Mouse (Mus musculus) layer of hippocampus, adult 2 months (tissue): ENCODE measurements at regions not wholly inside any gene's neighbourhood (a gene's known extent, or its start where the extent isn't known, plus 50 kb on each side); places are given as distances from the start of the nearest gene placed in this dataset.
A peak's percentile ranks its signal among the peaks of the same experiment; 100 is the strongest.

Experiments used
- DNase-seq, 2 experiments: peaks; one replicate each; pipeline ENCODE4 v3.0.0; 2022; ENCODE audit warnings: low spot score in 2 of 2
- H3K27ac ChIP-seq: fragments of 200-600 bp; 2 replicates; pipeline ENCODE4 v1.8.1; 2022
- H3K4me3 ChIP-seq: fragments of 200-600 bp; 2 replicates; pipeline ENCODE4 v1.8.1; 2022; ENCODE audit warnings: mild to moderate bottlenecking
- CTCF ChIP-seq: fragments of 200-600 bp; conservative IDR thresholded peaks from 2 replicates; pipeline ENCODE4 v1.8.1; 2022; ENCODE audit warnings: antibody characterized with exemption, mild to moderate bottlenecking, moderate library complexity

DNA sequence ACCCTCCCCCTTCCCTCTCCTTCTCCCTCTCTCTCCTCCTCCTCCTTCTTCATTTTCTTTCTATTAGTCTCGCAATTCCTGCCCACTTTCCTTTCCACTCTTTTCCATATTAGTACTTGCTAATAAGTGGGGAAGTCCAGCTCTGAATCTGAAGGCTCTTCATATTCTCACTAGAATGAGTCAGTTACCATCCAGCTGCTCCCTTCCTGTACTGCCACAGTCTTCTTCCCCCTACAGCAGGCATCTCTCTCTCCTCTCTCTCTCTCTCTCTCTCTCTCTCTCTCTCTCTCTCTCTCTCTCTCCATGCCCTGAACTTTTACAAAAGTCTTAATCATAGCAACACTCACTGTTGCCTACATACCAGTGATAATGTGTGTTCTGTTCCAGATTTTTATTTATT is 226.6 kb upstream of the Pter start:
- no peak for TF ChIP-seq CTCF
- Histone ChIP-seq H3K4me3 (no peak overlapping the region), H3K27ac (no peak overlapping the region)
- no peak for DNase-seq

DNA sequence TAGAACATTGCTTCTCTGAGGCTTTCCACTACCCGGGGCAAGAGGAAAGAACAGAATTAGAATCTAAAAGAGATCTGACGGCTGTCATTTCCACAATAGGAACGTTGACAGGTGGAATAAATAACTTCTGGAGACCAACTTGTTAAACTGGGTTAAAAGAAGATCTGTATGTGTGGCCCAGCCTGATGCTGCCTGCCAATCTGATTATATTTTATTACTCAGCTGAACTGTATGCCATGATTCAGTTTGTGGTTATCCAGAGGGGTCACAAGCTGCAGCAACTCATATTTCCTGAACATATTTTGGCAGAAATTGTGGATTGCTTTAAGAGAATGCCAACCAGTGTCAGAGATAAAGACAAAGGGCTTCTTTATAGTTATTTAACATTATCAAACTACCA is 224.5 kb upstream of the Pter start:
- no peak for DNase-seq
- no peak overlapping the region for H3K4me3 ChIP-seq
- no peak for TF ChIP-seq CTCF
- H3K27ac ChIP-seq, result no peak overlapping the region

DNA sequence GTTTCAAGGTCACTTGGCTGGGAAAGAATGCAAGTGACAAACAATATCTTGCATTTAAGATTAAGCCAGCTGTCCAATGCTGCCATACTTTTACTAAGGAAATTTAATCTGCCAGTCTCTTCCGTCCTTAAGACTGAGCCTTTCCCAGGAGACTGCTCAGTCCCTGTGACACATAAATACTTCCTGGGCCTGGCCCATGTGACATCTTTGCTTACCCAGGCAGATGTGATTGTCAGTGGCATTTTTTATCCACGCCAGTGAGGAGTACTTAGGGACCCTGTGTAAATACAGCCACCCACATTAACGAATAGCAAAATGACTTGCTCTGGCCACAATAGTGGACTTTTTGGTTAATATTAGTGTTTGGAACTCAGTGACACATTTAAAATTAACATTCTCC is 216.3 kb upstream of the Pter start:
- Histone ChIP-seq H3K27ac (no peak overlapping the region), H3K4me3 (no peak overlapping the region)
- TF ChIP-seq CTCF, result no peak
- DNase-seq, result no peak

DNA sequence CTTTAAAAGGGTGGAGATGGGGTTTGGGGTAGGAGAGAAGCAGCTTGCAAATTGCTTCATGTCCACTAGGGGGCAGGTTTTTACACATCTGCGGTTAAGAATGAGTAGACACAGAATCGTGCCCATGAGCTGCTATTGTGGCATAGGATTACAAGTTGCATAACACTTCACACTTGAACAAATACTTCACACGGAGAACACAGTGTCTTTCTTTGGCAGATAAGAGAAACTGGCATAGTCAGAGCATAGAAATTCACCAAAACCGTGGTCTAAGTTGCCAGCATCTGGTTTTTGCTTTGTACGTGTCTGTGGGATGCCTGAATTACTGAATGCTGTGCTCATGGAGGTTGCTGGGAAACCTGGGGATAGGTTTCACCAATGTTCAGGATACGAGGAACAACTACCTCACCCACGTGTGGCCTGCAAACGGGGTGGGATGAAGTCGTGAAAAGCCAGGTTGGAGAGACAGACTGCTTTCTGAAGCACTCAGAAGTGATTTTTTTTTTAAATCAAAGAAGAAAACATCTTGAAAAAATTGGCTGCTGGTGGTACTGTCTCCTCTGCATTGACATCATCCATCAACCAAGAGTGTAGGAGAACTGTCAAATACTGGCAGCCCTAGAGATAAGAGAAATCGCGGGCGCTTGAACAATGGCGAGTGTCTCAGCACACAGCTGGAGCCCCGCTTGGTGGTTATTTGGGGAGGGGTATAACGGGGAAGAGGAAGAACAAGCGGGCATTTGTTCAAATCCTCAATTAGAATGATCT is 214.5 kb upstream of the Pter start:
- peak; percentile 95 for TF ChIP-seq CTCF
- Histone ChIP-seq H3K4me3 (peak overlapping the region; percentile 33), H3K27ac (peak overlapping the region; percentile 88)
- peak; percentile 68 to 70 for DNase-seq

DNA sequence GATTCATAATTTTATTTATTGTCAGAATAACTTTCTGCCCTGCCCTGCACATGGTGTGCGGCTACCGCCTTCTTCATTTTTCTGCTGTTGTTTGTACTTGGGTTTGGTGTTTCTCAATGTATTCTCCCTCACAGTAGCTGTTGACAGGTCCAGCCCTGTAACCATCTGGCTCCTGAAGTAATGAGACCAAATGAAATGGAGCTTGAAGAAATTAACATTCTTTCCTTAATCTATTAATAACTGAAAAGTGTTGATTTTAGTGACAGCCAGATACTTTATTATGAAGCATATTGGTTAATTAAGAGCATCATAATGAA is 214.0 kb upstream of the Pter start:
- H3K4me3 ChIP-seq, result peak overlapping the region; percentile 33; the same call in 1 of the 2 replicates
- DNase-seq, result no peak
- H3K27ac ChIP-seq, result peak overlapping the region; percentile 88
- TF ChIP-seq CTCF, result no peak

DNA sequence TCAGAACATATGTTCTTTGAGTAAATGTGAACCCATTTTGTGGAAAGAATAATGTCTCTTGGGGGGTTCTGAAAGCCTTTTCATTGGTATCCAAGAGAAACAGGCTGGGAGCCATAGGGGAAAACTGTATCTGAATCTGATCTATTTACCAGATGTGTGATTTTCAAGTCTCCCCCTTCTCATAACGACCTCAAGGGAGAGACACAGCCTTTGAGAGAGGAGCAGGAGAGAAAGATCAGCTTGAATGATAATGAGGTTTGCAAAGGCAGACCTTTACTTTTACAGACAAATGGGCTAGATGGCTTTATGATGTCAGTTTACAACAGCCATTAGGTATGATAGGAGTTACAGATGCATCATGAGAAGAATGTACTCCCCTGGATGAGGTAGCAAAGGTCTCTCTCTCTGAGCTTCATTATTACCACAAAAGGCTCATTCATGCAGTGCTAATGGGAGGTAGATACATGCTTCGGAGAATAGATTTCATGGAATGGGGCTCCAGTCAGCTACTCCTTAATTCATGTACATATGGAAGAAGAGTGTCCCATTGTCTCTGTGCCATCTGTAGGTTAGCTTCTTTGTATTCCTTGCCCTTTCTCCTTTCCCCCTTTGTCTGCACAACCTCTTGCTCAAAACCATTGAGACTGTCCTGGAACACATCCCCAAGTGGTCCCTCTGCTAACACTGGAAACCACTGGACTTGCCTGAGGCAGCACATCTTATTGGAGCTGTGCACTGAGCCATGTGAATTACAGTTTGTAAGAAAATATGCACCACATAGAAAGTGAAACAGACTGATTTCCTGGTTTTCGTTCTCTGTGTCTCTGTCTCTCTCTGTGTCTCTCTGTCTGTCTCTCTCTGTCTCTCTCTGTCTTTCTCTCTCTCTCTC is 207.5 kb upstream of the Pter start:
- Histone ChIP-seq H3K4me3 (no peak overlapping the region), H3K27ac (no peak overlapping the region)
- DNase-seq, result no peak
- TF ChIP-seq CTCF, result no peak

DNA sequence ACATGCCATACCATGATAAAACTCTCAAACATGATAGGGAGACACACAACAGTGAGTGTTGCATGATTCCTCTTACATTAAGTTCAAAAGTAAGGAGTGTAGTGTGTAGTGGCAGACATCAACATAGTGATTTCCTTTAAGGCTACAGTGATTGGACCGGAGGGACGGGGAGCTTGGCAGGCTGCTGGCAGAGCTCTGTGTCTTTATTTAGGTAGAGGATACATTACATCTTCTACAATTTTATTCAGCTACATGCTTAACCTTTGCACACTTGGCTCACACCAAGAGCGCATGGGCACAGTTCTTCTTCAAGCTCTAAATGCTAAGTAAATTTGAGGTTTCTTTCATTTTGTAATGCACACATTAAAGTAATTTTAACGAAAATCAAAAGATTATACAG is 194.6 kb upstream of the Pter start:
- H3K27ac ChIP-seq, result no peak overlapping the region
- TF ChIP-seq CTCF, result no peak
- no peak overlapping the region for H3K4me3 ChIP-seq
- no peak for DNase-seq

DNA sequence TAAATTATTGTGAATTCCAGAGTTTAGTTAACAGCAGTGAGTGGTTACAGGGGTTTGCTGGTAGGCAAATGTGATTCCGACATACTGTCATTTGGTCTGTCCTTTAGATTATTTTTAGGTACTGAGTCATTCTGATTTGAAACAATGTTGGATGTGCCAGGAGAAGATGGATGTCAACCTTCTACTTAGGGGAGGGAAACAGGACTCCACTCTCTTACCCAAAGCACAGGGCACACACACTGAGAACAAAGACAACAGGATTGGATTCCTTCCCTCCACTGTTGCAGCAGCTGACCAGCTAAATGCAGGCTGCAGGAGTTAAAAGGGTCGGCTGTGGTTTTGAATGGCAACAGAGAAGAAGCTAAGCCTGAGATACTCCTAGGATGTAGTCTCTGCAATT is 186.7 kb upstream of the Pter start:
- no peak overlapping the region for H3K27ac ChIP-seq
- DNase-seq, result no peak
- TF ChIP-seq CTCF, result no peak
- no peak overlapping the region for H3K4me3 ChIP-seq

DNA sequence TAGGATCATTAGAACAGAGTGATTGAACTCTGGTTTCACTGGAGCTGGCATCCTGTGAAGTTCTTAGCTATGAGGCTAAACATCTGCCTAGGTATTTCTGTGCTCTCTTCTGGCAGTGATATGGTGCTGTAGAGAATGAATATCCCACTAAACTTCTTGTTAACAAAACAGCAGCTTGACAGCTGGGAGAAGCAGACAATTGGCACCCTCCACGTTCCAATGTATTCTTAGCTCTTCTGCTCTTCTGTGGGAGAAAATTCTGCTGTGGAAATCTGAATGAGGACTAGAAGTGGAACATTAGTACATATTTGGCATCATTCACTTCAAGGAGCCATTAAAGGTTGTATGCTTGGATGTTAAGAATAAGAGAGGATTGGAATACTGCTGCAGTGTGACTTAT is 177.0 kb upstream of the Pter start:
- peak overlapping the region; percentile 53; the same call in 1 of the 2 replicates for H3K27ac ChIP-seq
- DNase-seq, result peak; percentile 54 to 58
- no peak overlapping the region for H3K4me3 ChIP-seq
- no peak for TF ChIP-seq CTCF

DNA sequence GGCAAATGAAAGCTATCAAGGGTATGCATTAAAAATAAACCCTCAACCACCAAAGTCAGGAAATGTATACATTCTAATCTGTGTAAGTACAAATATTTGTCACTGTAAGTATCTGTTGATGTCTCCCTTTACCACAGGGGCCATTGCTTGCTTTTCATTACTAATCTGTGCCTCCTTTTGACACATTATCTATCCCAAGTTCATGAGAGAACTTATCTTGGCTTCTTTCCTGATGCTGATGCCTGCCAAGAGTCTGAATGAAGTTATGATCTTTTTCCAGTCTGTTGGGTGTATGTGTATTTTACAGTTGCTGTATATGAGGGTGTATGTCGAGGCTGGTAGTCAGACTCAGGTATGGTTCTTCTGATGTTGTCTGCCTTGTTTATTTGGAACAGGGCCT is 165.0 kb upstream of the Pter start:
- no peak overlapping the region for H3K4me3 ChIP-seq
- no peak for DNase-seq
- TF ChIP-seq CTCF, result no peak
- H3K27ac ChIP-seq, result peak overlapping the region; percentile 82

DNA sequence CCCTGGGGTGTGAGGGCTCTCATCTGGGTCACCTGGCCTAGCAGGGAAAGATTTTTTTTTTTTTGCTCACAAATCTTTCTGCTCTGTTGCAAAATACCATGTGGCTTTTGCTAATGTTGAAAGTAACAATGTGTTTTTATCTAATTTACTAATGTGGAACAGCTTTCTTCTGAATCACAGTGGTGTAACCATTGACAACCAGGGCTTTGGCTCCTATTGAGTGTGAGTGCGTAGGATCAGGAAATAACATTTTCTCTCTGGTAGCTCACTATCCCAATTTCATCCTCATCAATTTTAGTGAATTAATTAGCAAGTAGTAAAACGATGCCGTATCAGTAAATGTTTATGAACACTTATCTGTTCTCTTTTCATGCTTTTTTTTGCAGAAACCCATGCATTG is 163.9 kb upstream of the Pter start:
- Histone ChIP-seq H3K4me3 (no peak overlapping the region), H3K27ac (peak overlapping the region; percentile 82)
- TF ChIP-seq CTCF, result no peak
- DNase-seq, result peak; percentile 40 to 83

DNA sequence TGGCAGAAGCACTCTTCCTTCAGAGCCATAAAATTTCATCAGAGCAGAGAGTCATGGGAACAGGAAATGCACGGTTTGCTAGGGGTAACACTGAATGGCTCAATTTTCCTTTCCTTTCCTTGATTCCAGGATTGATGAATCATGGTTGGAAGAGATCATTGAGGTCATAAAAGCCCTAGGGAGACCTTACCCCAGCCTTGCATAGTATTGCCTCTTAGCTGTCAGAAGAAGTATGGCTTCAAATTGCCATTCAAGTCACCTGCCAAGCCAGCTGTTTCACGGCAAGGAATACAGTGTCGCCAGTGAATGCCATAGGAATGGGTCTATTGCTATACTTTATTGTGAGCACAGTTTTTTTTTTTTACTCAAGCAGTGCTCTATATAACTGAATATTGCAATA is 162.4 kb upstream of the Pter start:
- DNase-seq, result no peak
- Histone ChIP-seq H3K27ac (no peak overlapping the region), H3K4me3 (no peak overlapping the region)
- TF ChIP-seq CTCF, result no peak

DNA sequence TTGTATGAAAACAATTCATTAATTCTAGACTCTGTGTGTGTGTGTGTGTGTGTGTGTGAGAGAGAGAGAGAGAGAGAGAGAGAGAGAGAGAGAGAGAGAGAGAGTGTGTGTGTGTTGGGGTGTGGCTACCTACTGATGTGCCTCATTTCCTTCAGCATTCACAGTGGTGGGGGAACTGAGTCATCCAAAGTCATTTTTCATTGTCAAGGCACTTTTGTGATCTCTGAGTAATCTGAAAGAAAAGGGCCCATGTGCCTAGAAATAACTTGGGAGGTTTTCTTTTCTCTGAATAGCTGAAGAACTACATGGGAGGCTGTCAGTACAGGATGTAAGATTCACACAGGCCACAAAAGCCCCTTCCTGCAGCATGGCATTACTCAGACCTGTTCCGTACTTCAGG is 159.3 kb upstream of the Pter start:
- Histone ChIP-seq H3K27ac (no peak overlapping the region), H3K4me3 (no peak overlapping the region)
- DNase-seq, result no peak
- TF ChIP-seq CTCF, result no peak

DNA sequence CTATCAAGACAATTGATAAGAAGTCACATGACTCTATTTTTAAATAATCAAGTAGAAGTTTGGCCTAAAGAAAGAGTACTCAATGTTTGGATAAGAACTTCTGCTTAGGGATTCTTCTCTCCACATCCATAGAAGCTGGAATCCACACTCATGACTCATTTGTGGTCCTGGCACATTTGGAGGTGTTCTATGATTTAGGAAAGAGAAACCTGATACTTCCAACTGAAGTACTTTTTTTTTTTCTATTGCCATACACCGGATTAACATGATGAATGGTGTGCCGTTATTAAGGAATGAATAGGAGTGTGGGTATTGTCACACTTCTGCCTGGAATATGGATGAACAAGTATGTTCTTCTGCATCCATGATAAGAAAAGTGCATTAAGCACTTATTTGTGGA is 158.5 kb upstream of the Pter start:
- no peak for TF ChIP-seq CTCF
- H3K27ac ChIP-seq, result no peak overlapping the region
- no peak overlapping the region for H3K4me3 ChIP-seq
- DNase-seq, result no peak
